Mouse (Mus musculus): ENCODE measurements around the gene Zfp87.

Zfp87 gene

GRCm38 (mm10) chr13:67525753-67526410 lies at the start of gene Zfp87, which contains the start of gene Gm26965:
Gene Zfp87 (minus strand): TSS chr13:67526177.
Gene Gm26965 (minus strand): TSS chr13:67526151.
- peak; percentile 96 for DNase-seq (ENCODE audit: low read depth, low spot score)

- DNase-seq (ENCODE audit: low read depth, low spot score) = no peak
These were observed 46.7 kb upstream of the Zfp87 start for GRCm38 (mm10) chr13:67572591-67573189.

- no peak for DNase-seq (ENCODE audit: low read depth, low spot score)
These were observed 27.8 kb upstream of the Zfp87 start, which contains the start of gene Zfp748 for GRCm38 (mm10) chr13:67553730-67554129. Gene Zfp748 (minus strand): TSS chr13:67553830.

GRCm38 (mm10) chr13:67552505-67553346 lies 26.7 kb upstream of the Zfp87 start:
- peak; percentile 94 for DNase-seq (ENCODE audit: low read depth, low spot score)

GRCm38 (mm10) chr13:67545941-67546340 lies 20.0 kb upstream of the Zfp87 start:
- no peak for DNase-seq (ENCODE audit: low read depth, low spot score)

GRCm38 (mm10) chr13:67527049-67527730 lies 1.2 kb upstream of the Zfp87 start:
- no peak for DNase-seq (ENCODE audit: low read depth, low spot score)

- no peak for DNase-seq (ENCODE audit: low read depth, low spot score)
These were observed 25.1 kb downstream of the Zfp87 start for GRCm38 (mm10) chr13:67500908-67501307.

GRCm38 (mm10) chr13:67500084-67500719 lies 25.8 kb downstream of the Zfp87 start, which contains the start of gene Zfp58:
Gene Zfp58 (minus strand): TSS chr13:67500555.
- peak; percentile 89 for DNase-seq (ENCODE audit: low read depth, low spot score)

GRCm38 (mm10) chr13:67495631-67496030 lies 30.3 kb downstream of the Zfp87 start:
- no peak for DNase-seq (ENCODE audit: low read depth, low spot score)

GRCm38 (mm10) chr13:67484424-67484811 lies 41.6 kb downstream of the Zfp87 start:
- no peak for DNase-seq (ENCODE audit: low read depth, low spot score)

- DNase-seq (ENCODE audit: low read depth, low spot score) = peak; percentile 94
These were observed 42.2 kb downstream of the Zfp87 start, which contains the start of gene Zfp874b for GRCm38 (mm10) chr13:67483625-67484423. Gene Zfp874b (minus strand): TSS chr13:67484258.

GRCm38 (mm10) chr13:67481528-67481927 lies 44.4 kb downstream of the Zfp87 start:
- DNase-seq (ENCODE audit: low read depth, low spot score) = peak; percentile 14

- no peak for DNase-seq (ENCODE audit: low read depth, low spot score)
These were observed 56.7 kb downstream of the Zfp87 start for GRCm38 (mm10) chr13:67469274-67469673.

Measured in CD4-positive, CD25-positive, alpha-beta regulatory T cell, adult 2 months (primary cell).